Mouse (Mus musculus) brain, embryonic 14.5 days (tissue): ENCODE results near the gene Olfm3.

ENCODE experiments used
- CTCF ChIP-seq: fragments of 200-500 bp; IDR thresholded peaks from 2 replicates; pipeline ENCODE4 v1.5.1; 2012; ENCODE audit warnings: inconsistent platforms, mild to moderate bottlenecking, moderate library complexity, borderline replicate concordance; ENCODE audit not compliant: insufficient read depth, insufficient read length; ENCODE audit errors: extremely low read depth
- POLR2A ChIP-seq: fragments of 200-500 bp; IDR thresholded peaks from 2 replicates; pipeline ENCODE4 v1.6.1; 2012; ENCODE audit warnings: mild to moderate bottlenecking, inconsistent platforms, borderline replicate concordance; ENCODE audit not compliant: poor library complexity, insufficient read depth, insufficient read length, severe bottlenecking; ENCODE audit errors: extremely low read depth

- TF ChIP-seq CTCF = no peak
- TF ChIP-seq POLR2A = no peak
Observed at GRCm38 (mm10) chr3:114903924-114904438, at the start of gene Olfm3.
